Mouse (Mus musculus): ENCODE data around the gene Gm17555. TPM values are rescaled to one million over a fixed set of nuclear protein-coding genes. Genes with fewer than 3 reads are reported as not detected.

Gene Gm17555
- not detected in 2 replicates for polyA plus RNA-seq (2012; rRNA removed)

DNA sequence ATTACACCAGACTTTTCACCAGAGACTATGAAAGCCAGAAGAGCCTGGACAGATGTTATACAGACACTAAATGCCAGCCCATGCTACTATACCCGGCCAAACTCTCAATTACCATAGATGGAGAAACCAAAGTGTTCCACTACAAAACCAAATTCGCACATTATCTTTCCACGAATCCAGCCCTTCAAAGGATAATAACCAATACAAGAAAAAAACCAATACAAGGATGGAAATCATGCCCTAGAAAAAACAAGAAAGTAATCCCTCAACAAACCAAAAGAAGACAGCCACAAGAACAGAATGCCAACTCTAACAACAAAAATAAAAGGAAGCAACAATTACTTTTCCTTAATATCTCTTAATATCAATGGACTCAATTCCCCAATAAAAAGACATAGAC, at the start of gene Gm17555:
Gene Gm17555 (plus strand): TSS at position 301 of the 400 bp plus-strand sequence.

Other genes starting within 250 kb of the Gm17555 start
- gene Fgf7, start 180.4 kb upstream of the Gm17555 start, polyA plus RNA-seq (2012; rRNA removed) = 3.4 and 5.6 TPM in 2 replicates
- not detected in 2 replicates for gene Fam227b, start 63.1 kb upstream of the Gm17555 start, polyA plus RNA-seq (2012; rRNA removed)
- 1.5 and 1.6 TPM in 2 replicates for gene Dtwd1, start 63.0 kb upstream of the Gm17555 start, polyA plus RNA-seq (2012; rRNA removed)